In genomic region chr8:94748363-94748762, GRCm38 (mm10) we compare ENCODE assay signal across 32 mouse cellular contexts. TPM values are rescaled to one million over a fixed set of nuclear protein-coding genes. Genes with fewer than 3 reads are reported as not detected.
"Had no signal": no experiment of that assay in that cellular context is flagged by ENCODE, and none has a peak within 500 bp of the region (broad histone marks: within the 10 kb centered on the region; RNA-seq: fewer than 3 reads in every experiment).

No protein-coding gene starts in this region.

- H3K4me3 ChIP-seq: heart, adult 2 months; heart, embryonic 13.5 days; heart, embryonic 15.5 days; hindbrain, embryonic 13.5 days; hindbrain, embryonic 15.5 days; kidney, embryonic 15.5 days; limb, embryonic 13.5 days; limb, embryonic 15.5 days had no signal

- H3K36me3 ChIP-seq: heart, embryonic 13.5 days; heart, embryonic 15.5 days; hindbrain, embryonic 13.5 days; hindbrain, embryonic 15.5 days; kidney, embryonic 15.5 days; limb, embryonic 13.5 days; limb, embryonic 15.5 days had no signal

- H3K9ac ChIP-seq: heart, embryonic 13.5 days; heart, embryonic 15.5 days; hindbrain, embryonic 13.5 days; hindbrain, embryonic 15.5 days; kidney, embryonic 15.5 days; limb, embryonic 13.5 days; limb, embryonic 15.5 days had no signal

- DNase-seq: gastrocnemius, postnatal 14 days; gastrocnemius, postnatal 36 days; heart, adult 2 months; heart, postnatal 14 days; heart, postnatal 36 days; kidney, adult 11 months; kidney, adult 2 months; kidney, adult 9 months; kidney, postnatal 14 days; kidney, postnatal 36 days; layer of hippocampus, adult 9-11 months; layer of hippocampus, postnatal 36 days; left cerebral cortex, postnatal 4 days had no signal

- H3K4me1 ChIP-seq: heart, embryonic 13.5 days; heart, embryonic 15.5 days; hindbrain, embryonic 13.5 days; hindbrain, embryonic 15.5 days; kidney, embryonic 15.5 days; limb, embryonic 13.5 days; limb, embryonic 15.5 days had no signal

- H3K9me3 ChIP-seq: heart, embryonic 13.5 days; heart, embryonic 15.5 days; hindbrain, embryonic 13.5 days; hindbrain, embryonic 15.5 days; kidney, embryonic 15.5 days; limb, embryonic 13.5 days; limb, embryonic 15.5 days had no signal

- ATAC-seq: hindbrain, postnatal 0 days; intestine, embryonic 16.5 days had no signal

- H3K27me3 ChIP-seq: heart, embryonic 15.5 days; hindbrain, embryonic 15.5 days; kidney, embryonic 15.5 days; limb, embryonic 13.5 days; limb, embryonic 15.5 days had no signal

- H3K27ac ChIP-seq: heart, adult 2 months; heart, embryonic 13.5 days; heart, embryonic 15.5 days; hindbrain, embryonic 13.5 days; hindbrain, embryonic 15.5 days; hindbrain, postnatal 0 days; kidney, embryonic 15.5 days; kidney, postnatal 0 days; limb, embryonic 13.5 days; limb, embryonic 15.5 days had no signal

- H3K4me2 ChIP-seq: heart, embryonic 11.5 days; heart, embryonic 13.5 days; heart, embryonic 15.5 days; hindbrain, embryonic 13.5 days; hindbrain, embryonic 15.5 days; kidney, embryonic 15.5 days; limb, embryonic 13.5 days; limb, embryonic 15.5 days had no signal

RNA-seq across cellular contexts. Expression of gene Ccl22, which starts 3.0 kb away (rescaled TPM):
- total RNA-seq: gastrocnemius, adult 18-20 months; gastrocnemius, adult 8-10 months; gastrocnemius, postnatal 14 days; gastrocnemius, postnatal 36 days; heart, adult 2 months; heart, postnatal 36 days; hematopoietic stem cell, adult 5-6 weeks; layer of hippocampus, postnatal 36 days; left cerebral cortex, adult 18-20 months; left cerebral cortex, postnatal 4 days had no signal
- polyA plus RNA-seq: heart, embryonic 11.5 days; heart, embryonic 13.5 days; heart, embryonic 15.5 days; heart, postnatal 0 days; hindbrain, embryonic 11.5 days; hindbrain, embryonic 13.5 days; hindbrain, embryonic 15.5 days; intestine, embryonic 14.5 days; kidney, embryonic 15.5 days; kidney, postnatal 0 days; limb, embryonic 11.5 days; limb, embryonic 13.5 days; limb, embryonic 15.5 days had no signal

RNA-seq across cellular contexts. Expression of gene Pllp, which starts 52.3 kb away (rescaled TPM):
- total RNA-seq: hematopoietic stem cell, adult 5-6 weeks had no signal
- polyA plus RNA-seq: heart, embryonic 11.5 days had no signal
